Mouse (Mus musculus) neural tube, embryonic 13.5 days (tissue): ENCODE data around the gene 4921504E06Rik. TPM values are rescaled to one million over a fixed set of nuclear protein-coding genes. Genes with fewer than 3 reads are reported as not detected.

Experiments used
- ATAC-seq: fragments of 200-750 bp; cut with Nextera tagmentation; 2 replicates; pipeline ENCODE4 v1.8.0; 2017; ENCODE audit warnings: low read depth, mild to moderate bottlenecking, moderate TSS enrichment, moderate library complexity
- H3K27ac ChIP-seq: fragments of 300-500 bp; sonication (generic); replicated peaks from 2 replicates; pipeline ENCODE4 v1.5.1; 2015; ENCODE audit warnings: moderate library complexity, mild to moderate bottlenecking, inconsistent platforms
- H3K27me3 ChIP-seq: fragments of 300-500 bp; sonication (generic); 2 replicates; pipeline ENCODE4 v1.6.1; 2015; ENCODE audit warnings: mild to moderate bottlenecking, inconsistent platforms
- H3K36me3 ChIP-seq: fragments of 300-500 bp; sonication (generic); 2 replicates; pipeline ENCODE4 v1.6.1; 2015; ENCODE audit warnings: mild to moderate bottlenecking, inconsistent platforms
- H3K4me1 ChIP-seq: fragments of 300-500 bp; sonication (generic); replicated peaks from 2 replicates; pipeline ENCODE4 v1.6.1; 2015; ENCODE audit warnings: inconsistent platforms
- H3K4me2 ChIP-seq: fragments of 300-500 bp; sonication (generic); 2 replicates; pipeline ENCODE4 v1.6.1; 2015; ENCODE audit warnings: inconsistent platforms, mild to moderate bottlenecking, moderate library complexity
- H3K4me3 ChIP-seq: fragments of 300-500 bp; sonication (generic); 2 replicates; pipeline ENCODE4 v1.5.1; 2015; ENCODE audit warnings: mild to moderate bottlenecking, inconsistent platforms
- H3K9ac ChIP-seq: fragments of 300-500 bp; sonication (generic); 2 replicates; pipeline ENCODE4 v1.6.1; 2015; ENCODE audit warnings: moderate library complexity, mild to moderate bottlenecking, inconsistent platforms
- H3K9me3 ChIP-seq: fragments of 300-500 bp; sonication (generic); 2 replicates; pipeline ENCODE4 v1.6.1; 2016; ENCODE audit warnings: inconsistent platforms
- WGBS: fragments of 180-500 bp; shearing (Covaris S2); methylation state at CpG from one replicate; pipeline ENCODE4 v1.1.7; 2015; 5-methylcytosine and 5-hydroxymethylcytosine counted together
- polyA plus RNA-seq: library from polyadenylated mRNA; unstranded; fragments of >200 nt; fragmentation: Nextera tagmentation; extraction: Ambion mirVana; gene quantifications from 2 replicates; pipeline ENCODE4 v1.2.1, GENCODE M21; 2015

4921504E06Rik gene
- polyA plus RNA-seq, 1 experiment from 2014 or later: not detected

DNA sequence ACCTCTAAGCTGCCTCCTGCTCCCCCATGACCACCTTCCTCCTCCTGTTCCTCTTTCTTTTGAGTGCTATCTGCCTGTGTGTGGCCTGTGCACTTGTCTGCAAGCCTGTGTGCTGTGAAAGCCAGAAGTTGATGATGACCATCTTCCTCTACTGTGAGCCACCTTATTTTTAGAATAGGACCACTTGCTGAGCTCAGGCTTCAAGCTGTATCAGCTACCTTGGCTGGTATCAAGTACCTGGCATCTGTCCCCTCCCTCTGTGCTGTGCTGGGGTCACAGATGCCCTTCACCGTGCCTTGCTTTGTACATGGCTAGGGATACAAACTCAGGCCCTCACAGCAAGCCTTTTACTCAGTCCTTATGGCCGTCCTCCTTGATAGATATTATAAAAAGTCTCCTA, 2.3 kb downstream of the 4921504E06Rik start:
- no peak overlapping the region for H3K4me2 ChIP-seq
- no peak overlapping the region for H3K9ac ChIP-seq
- H3K27ac ChIP-seq: no peak overlapping the region
- H3K9me3 ChIP-seq: no peaks in the 10 kb centered on the region
- no peaks in the 10 kb centered on the region for H3K36me3 ChIP-seq
- H3K4me1 ChIP-seq: peaks cover 14% of the 10 kb centered on the region
- H3K27me3 ChIP-seq: peaks cover 13% of the 10 kb centered on the region; the same call in 1 of the 2 replicates
- WGBS: 87% methylated on average over 2 of the region's 2 CpGs
- ATAC-seq: no peak
- no peak overlapping the region for H3K4me3 ChIP-seq

DNA sequence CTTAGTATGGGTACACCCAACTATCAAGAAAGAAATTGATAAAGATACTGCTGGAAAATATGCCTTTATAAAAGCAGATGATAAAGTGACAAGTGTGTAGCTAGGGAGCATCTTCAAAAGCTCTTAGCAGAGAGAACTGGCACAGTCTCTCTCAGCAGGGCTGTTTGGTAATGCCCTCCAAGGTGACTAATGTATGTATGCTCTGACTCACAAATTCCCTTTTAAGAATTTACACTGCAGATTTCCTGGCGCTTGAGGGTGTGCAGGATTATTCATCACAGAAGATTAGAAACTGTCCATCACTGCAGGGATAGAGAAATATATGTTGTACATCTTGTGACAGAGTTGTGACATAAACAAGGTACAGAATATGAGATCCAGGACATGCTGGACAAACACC, 12.8 kb downstream of the 4921504E06Rik start:
- Histone ChIP-seq H3K4me2 (no peak overlapping the region), H3K9ac (no peak overlapping the region), H3K9me3 (no peaks in the 10 kb centered on the region), H3K4me1 (no peaks in the 10 kb centered on the region), H3K27me3 (0 out of 2 replicates have a peak, but pooled peaks cover 3% of the 10 kb centered on the region), H3K4me3 (no peak overlapping the region), H3K36me3 (no peaks in the 10 kb centered on the region), H3K27ac (no peak overlapping the region)
- ATAC-seq: no peak
- 82% methylated on average over 1 of the region's 1 CpGs for WGBS

DNA sequence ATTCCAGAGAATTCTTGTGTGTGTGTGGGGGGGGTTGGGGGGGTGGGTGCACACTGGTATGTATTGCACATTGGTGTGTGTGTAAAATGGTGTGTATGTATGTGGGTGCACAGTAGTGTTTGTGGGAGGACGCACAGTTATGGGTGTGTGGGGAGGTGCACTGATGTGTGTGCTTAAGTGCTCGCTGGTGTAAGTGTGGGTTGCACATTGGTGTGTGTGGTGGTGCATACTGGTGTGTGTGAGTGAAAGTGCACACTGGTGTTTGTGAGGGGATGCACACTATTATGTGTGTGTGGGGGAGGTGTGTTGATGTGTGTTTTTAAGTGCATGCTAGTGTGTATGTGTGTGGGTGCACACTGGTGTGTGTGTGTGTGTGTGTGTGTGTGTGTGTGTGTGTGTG, 24.3 kb downstream of the 4921504E06Rik start:
- no peak overlapping the region for H3K4me2 ChIP-seq
- WGBS: 83% methylated on average over 2 of the region's 2 CpGs
- no peak overlapping the region for H3K4me3 ChIP-seq
- H3K27ac ChIP-seq: no peak overlapping the region
- no peak overlapping the region for H3K9ac ChIP-seq
- H3K27me3 ChIP-seq: peaks cover 4% of the 10 kb centered on the region; the same call in 1 of the 2 replicates
- no peaks in the 10 kb centered on the region for H3K36me3 ChIP-seq
- 0 out of 2 replicates have a peak, but pooled peaks cover 6% of the 10 kb centered on the region for H3K9me3 ChIP-seq
- ATAC-seq: no peak
- no peaks in the 10 kb centered on the region for H3K4me1 ChIP-seq

DNA sequence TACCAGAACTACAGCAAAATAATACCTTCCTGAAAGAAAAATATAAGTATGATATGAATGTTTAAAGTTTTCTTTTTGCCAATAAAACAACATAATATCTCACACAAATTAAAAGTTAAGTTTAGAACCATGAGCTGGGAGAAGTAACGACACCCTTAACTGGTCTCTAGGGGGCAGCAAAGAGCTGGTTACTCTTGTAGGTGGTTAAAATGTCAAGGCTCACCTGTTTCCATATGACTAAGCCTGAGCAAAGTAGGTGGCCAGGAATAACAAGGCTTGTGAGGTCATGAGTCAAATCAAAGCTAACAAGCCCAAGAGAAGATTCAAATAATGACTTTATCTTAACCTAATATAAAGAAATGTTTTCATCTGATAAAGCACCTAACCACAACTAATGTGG, 24.9 kb downstream of the 4921504E06Rik start:
- no peak overlapping the region for H3K4me3 ChIP-seq
- no peak overlapping the region for H3K4me2 ChIP-seq
- 2% methylated on average over 1 of the region's 1 CpGs for WGBS
- H3K27ac ChIP-seq: no peak overlapping the region
- H3K4me1 ChIP-seq: no peaks in the 10 kb centered on the region
- H3K9ac ChIP-seq: no peak overlapping the region
- ATAC-seq: no peak
- 0 out of 2 replicates have a peak, but pooled peaks cover 6% of the 10 kb centered on the region for H3K9me3 ChIP-seq
- H3K27me3 ChIP-seq: peaks cover 4% of the 10 kb centered on the region; the same call in 1 of the 2 replicates
- no peaks in the 10 kb centered on the region for H3K36me3 ChIP-seq

DNA sequence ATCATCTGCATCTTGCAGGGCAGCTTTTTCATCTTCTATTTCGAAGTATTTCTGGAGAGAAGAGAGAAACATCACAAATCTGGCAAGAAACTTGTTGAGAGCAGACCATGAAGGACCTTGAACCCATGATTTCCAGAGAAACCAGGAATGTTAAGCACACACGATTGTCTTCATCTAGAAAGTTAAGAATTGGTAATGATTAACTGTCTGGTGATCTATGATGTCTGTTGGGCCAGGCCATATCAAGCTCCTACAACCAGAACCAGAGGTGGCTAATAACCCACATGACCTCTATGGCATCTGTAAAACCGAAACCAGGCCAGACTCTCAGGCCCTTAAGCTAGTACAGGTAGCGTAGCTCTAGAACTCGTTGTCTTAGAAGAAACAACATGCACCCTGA, 29.6 kb downstream of the 4921504E06Rik start:
- 78% methylated on average over 5 of the region's 5 CpGs for WGBS
- H3K9me3 ChIP-seq: no peaks in the 10 kb centered on the region
- H3K4me1 ChIP-seq: no peaks in the 10 kb centered on the region
- no peak for ATAC-seq
- no peaks in the 10 kb centered on the region for H3K36me3 ChIP-seq
- no peak overlapping the region for H3K4me2 ChIP-seq
- no peak overlapping the region for H3K9ac ChIP-seq
- no peak overlapping the region for H3K4me3 ChIP-seq
- no peak overlapping the region for H3K27ac ChIP-seq
- H3K27me3 ChIP-seq: peaks cover 13% of the 10 kb centered on the region

DNA sequence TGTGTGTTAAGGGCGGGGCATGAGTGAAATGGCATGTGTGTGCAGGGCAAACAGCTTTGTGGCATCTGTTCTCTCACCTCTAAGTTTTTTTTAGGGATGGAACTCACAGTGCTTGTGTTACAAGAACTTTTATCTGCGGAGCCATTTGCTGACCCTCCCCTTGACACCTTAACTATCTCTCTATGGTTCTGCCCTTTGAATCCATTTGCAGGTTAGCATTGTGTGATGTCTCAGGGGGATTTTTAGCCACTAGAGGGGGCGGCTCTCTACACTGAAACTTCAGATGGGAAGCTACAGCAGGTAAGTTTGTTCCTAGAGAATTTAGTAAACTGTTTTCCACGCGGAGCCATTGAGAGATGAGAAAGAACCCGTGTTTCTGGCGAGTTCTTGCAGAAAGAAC, 32.1 kb downstream of the 4921504E06Rik start:
- Histone ChIP-seq H3K4me3 (no peak overlapping the region), H3K27ac (no peak overlapping the region), H3K4me2 (no peak overlapping the region), H3K27me3 (peaks cover 13% of the 10 kb centered on the region), H3K4me1 (peaks cover 4% of the 10 kb centered on the region; the same call in 1 of the 2 replicates), H3K9me3 (no peaks in the 10 kb centered on the region), H3K36me3 (no peaks in the 10 kb centered on the region), H3K9ac (no peak overlapping the region)
- 40% methylated on average over 7 of the region's 7 CpGs for WGBS
- ATAC-seq: no peak

DNA sequence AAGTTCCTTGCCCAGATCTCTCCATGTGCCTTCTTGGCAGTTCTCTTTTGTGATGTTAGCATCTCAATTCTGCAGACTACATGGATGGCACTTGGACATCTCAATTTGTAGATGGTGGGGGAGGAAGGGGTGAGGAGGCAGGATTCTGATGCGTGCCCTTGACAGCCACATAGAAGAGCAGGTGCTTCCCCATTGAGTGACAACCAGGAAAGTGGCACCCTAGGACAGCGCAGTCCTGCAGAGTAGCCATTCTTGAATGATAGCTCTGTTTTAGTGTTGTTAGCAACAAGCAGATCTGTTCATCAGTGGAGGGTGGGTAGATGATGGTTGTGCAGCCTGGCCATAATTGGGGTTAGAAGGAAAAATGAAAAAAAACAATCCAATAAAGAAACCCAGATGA, 33.1 kb downstream of the 4921504E06Rik start:
- ATAC-seq: no peak
- peaks cover 4% of the 10 kb centered on the region; the same call in 1 of the 2 replicates for H3K4me1 ChIP-seq
- no peak overlapping the region for H3K9ac ChIP-seq
- peaks cover 13% of the 10 kb centered on the region for H3K27me3 ChIP-seq
- no peak overlapping the region for H3K27ac ChIP-seq
- H3K36me3 ChIP-seq: no peaks in the 10 kb centered on the region
- H3K9me3 ChIP-seq: no peaks in the 10 kb centered on the region
- no peak overlapping the region for H3K4me3 ChIP-seq
- 94% methylated on average over 2 of the region's 2 CpGs for WGBS
- no peak overlapping the region for H3K4me2 ChIP-seq

DNA sequence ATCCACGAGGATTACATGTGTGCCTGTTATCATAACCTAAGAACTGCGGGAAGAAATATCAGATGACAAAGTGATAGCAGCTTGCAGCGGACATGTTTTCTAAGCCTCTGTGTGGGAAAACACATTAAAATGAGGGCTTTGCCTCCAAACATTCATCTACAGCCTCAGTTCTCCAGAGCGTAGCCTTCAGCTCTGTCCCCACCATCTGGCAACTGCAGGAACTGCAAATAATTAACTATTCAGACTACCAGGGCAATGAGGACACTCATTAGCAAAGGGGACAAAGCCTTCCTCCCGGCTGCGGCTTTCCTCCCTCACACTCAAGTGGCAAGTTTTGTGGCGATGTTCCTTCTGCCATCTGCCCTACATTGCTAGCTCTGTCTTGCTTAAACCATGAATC, 33.9 kb downstream of the 4921504E06Rik start:
- no peak overlapping the region for H3K9ac ChIP-seq
- WGBS: 7% methylated on average over 7 of the region's 7 CpGs
- H3K4me1 ChIP-seq: peaks cover 4% of the 10 kb centered on the region; the same call in 1 of the 2 replicates
- H3K4me2 ChIP-seq: peak overlapping the region; percentile 24; the same call in 1 of the 2 replicates
- H3K36me3 ChIP-seq: no peaks in the 10 kb centered on the region
- peak; percentile 84; the same call in 1 of the 2 replicates for ATAC-seq
- peaks cover 8% of the 10 kb centered on the region for H3K27me3 ChIP-seq
- no peak overlapping the region for H3K27ac ChIP-seq
- no peak overlapping the region for H3K4me3 ChIP-seq
- H3K9me3 ChIP-seq: no peaks in the 10 kb centered on the region

DNA sequence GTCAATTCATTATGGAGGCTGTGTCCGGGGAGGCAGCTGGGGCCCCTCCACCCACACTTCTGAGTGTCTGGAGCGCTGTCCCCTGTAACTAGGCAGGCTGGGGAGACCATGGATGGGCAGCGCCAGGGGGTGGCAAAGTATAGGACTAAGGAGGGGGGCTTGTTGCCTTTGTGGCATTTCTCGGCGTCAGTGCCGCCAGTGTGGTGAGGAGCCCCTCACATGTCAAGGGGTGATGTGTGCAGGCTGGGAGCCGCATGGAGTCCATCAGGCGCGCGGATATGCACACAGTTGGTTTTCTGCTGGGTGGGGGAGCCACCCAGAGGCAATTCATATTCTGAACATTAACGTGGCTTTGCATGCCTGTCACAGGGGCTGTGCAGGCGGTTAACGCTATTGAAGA, 35.8 kb downstream of the 4921504E06Rik start:
- peak; percentile 32; the same call in 1 of the 2 replicates for ATAC-seq
- no peak overlapping the region for H3K27ac ChIP-seq
- peaks cover 8% of the 10 kb centered on the region for H3K27me3 ChIP-seq
- H3K4me3 ChIP-seq: no peak overlapping the region
- no peaks in the 10 kb centered on the region for H3K9me3 ChIP-seq
- peak overlapping the region; percentile 33 for H3K4me2 ChIP-seq
- peaks cover 4% of the 10 kb centered on the region; the same call in 1 of the 2 replicates for H3K4me1 ChIP-seq
- H3K9ac ChIP-seq: no peak overlapping the region
- no peaks in the 10 kb centered on the region for H3K36me3 ChIP-seq
- WGBS: 23% methylated on average over 13 of the region's 13 CpGs

DNA sequence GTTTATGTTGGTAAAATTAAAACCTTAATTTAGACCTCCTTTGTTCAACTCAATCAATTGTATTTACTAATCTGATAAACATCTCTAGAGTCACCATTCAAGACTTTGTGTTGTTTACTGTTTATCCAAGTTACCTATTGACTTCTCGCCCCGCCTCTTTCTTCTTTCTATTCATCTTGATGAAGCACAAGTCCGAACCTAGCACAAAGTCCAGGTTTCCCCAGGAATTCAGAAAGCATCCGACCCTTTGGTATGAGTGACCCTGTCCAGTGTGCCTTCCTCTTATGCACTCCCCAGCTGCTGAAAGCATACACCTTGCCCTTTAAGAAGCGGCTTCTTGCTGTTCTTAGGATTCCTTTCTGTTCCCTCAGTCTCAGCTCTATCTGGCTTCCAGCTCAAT, 41.3 kb downstream of the 4921504E06Rik start:
- no peak overlapping the region for H3K4me2 ChIP-seq
- 81% methylated on average over 5 of the region's 5 CpGs for WGBS
- H3K27me3 ChIP-seq: no peaks in the 10 kb centered on the region
- H3K9ac ChIP-seq: no peak overlapping the region
- no peak for ATAC-seq
- no peaks in the 10 kb centered on the region for H3K9me3 ChIP-seq
- no peaks in the 10 kb centered on the region for H3K36me3 ChIP-seq
- no peak overlapping the region for H3K27ac ChIP-seq
- H3K4me1 ChIP-seq: no peaks in the 10 kb centered on the region
- no peak overlapping the region for H3K4me3 ChIP-seq

DNA sequence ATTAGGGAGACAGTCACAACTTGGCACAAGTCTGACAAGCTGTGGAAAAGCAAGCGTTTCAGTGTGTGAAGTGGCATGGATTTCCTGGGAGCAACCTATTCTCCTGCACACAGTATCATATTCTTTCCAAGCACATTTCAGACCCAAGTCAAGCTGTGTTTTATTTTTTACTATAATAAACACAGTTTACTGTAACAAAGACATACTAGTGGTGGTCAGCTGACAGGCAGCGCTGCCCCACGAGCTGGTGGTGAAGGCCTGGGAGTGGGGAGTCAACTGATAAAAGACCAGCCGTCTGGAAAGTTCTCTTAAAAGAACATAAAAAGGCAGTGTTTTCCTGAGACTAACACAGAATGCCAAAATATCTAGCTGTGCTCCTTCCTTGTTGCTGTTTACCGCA, 42.7 kb downstream of the 4921504E06Rik start:
- no peak for ATAC-seq
- H3K27ac ChIP-seq: no peak overlapping the region
- H3K4me1 ChIP-seq: no peaks in the 10 kb centered on the region
- H3K4me3 ChIP-seq: no peak overlapping the region
- H3K27me3 ChIP-seq: no peaks in the 10 kb centered on the region
- no peaks in the 10 kb centered on the region for H3K9me3 ChIP-seq
- H3K9ac ChIP-seq: no peak overlapping the region
- H3K36me3 ChIP-seq: no peaks in the 10 kb centered on the region
- no peak overlapping the region for H3K4me2 ChIP-seq
- WGBS: 51% methylated on average over 5 of the region's 5 CpGs

DNA sequence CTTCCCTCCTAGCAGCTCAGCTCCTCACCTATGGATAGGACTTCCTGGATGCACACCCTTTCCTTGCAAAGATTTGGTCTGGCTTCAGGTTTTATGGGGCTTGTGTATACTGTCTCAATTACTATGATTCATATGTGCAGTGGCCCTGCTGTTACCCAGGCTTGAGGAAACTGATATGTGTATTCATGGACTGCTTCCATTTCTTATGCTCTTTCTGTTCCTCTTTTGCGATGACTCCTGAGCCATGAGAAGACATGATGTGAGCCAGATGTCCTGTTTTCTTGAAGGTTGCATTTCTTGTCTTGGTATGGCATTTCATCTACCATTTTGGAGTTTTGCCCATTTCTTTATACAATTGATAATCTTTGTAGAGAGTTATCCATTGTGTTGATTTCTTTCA, 48.0 kb downstream of the 4921504E06Rik start:
- Histone ChIP-seq H3K36me3 (no peaks in the 10 kb centered on the region), H3K27me3 (no peaks in the 10 kb centered on the region), H3K4me3 (no peak overlapping the region), H3K9ac (no peak overlapping the region), H3K4me1 (no peaks in the 10 kb centered on the region), H3K9me3 (no peaks in the 10 kb centered on the region), H3K27ac (no peak overlapping the region), H3K4me2 (no peak overlapping the region)
- ATAC-seq: no peak
- WGBS: 90% methylated on average over 1 of the region's 1 CpGs

DNA sequence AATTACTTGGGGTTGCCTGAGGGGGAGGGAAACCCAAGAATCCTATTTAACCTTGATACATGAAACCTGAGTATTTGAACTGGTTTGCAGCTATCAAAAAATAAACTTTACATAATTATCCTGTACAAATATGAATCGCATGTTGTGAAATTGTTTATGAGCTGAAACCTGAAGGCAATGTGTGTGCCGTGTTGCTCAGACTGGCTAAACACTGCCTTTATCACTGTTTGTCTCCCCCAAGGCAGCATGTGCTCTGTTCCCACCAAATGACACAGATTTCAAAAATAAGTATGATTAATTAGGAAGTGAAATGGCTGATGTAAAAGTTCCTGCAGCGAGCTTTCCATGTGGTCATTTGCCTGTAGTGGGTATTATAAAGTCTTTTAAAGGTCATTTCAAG, 63.5 kb downstream of the 4921504E06Rik start:
- H3K4me1 ChIP-seq: no peaks in the 10 kb centered on the region
- 80% methylated on average over 3 of the region's 3 CpGs for WGBS

More for the DNA sequence above, 63.5 kb downstream of the 4921504E06Rik start:
- Histone ChIP-seq H3K36me3 (no peaks in the 10 kb centered on the region), H3K27me3 (no peaks in the 10 kb centered on the region), H3K9ac (no peak overlapping the region), H3K9me3 (no peaks in the 10 kb centered on the region), H3K27ac (no peak overlapping the region), H3K4me2 (no peak overlapping the region), H3K4me3 (no peak overlapping the region)
- ATAC-seq: no peak
